Mouse (Mus musculus) liver, postnatal 0 days (tissue): Measurements from ENCODE around the gene Nolc1.

Experiments
- CTCF ChIP-seq: sonication (generic); IDR thresholded peaks from 2 replicates; pipeline ENCODE4 v1.5.1; 2016; ENCODE audit warnings: antibody characterized with exemption, low read depth
- EP300 ChIP-seq: IDR thresholded peaks from 2 replicates; pipeline ENCODE4 v1.6.1; 2016; ENCODE audit warnings: antibody characterized with exemption, low read depth, mild to moderate bottlenecking

- TF ChIP-seq CTCF (no peak), EP300 (no peak)
These were observed 17.2 kb upstream of the Nolc1 start for GRCm38 (mm10) chr19:46058466-46058865.
